Mouse (Mus musculus) heart, postnatal 0 days (tissue): ENCODE data around the gene Ano6.

Experiments used
- CTCF ChIP-seq: IDR thresholded peaks from 2 replicates; pipeline ENCODE4 v1.5.1; 2016; ENCODE audit warnings: antibody characterized with exemption, control low read depth, low read depth
- EP300 ChIP-seq: IDR thresholded peaks from 2 replicates; pipeline ENCODE4 v1.6.1; 2016; ENCODE audit warnings: antibody characterized with exemption, low read depth

DNA sequence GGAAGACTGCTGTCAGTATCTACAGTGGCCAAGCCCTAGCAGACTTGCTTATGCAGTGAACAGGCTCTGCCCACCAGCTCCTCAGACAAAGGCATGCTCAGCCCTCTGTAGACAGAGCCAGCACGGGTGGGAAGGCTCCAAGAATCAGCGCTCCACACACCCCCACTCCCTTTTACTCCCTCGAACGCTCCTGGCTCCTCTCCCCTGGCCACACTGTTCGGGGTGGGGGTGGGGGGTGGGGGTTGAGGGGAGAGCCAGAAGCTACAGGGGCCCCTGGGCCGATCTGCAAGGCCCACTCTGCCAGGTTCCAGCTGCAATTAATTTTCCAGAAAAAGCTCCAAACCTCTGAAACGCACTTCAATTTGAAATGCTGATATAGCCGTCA lies 221.7 kb downstream of the Ano6 start:
- TF ChIP-seq CTCF (no peak), EP300 (no peak)
